Mouse (Mus musculus): ENCODE measurements around the gene Cpox. TPM values are rescaled to one million over a fixed set of nuclear protein-coding genes. Genes with fewer than 3 reads are reported as not detected.

Cpox gene
- total RNA-seq, 2 experiments from 2014 or later: 33.6 to 36.4 TPM

- DNase-seq: no peak
Observed at GRCm38 (mm10) chr16:58700816-58701424, 30.8 kb downstream of the Cpox start.

DNA sequence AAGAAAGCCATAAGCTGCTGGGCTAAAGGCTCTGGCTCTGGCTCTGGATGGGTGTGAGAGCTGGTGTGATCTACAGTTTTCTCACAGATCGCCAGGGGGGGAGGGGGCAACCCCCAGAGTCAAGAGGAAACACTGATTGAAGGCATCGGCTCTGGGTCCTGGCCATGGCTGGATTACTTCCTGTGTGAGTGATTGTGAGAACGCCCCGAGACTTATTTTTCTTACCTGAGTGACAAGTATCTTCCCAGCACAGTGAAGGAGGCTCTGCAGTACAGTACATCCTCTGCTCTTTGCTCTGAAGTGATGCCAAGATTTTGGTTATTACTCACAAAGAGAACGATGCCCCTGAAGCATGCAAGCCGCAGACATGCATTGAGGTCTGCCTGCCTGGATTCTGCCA is 31.7 kb downstream of the Cpox start:
- peak; percentile 24 for DNase-seq

- DNase-seq: no peak
Observed at GRCm38 (mm10) chr16:58702329-58702932, 32.3 kb downstream of the Cpox start.

DNA sequence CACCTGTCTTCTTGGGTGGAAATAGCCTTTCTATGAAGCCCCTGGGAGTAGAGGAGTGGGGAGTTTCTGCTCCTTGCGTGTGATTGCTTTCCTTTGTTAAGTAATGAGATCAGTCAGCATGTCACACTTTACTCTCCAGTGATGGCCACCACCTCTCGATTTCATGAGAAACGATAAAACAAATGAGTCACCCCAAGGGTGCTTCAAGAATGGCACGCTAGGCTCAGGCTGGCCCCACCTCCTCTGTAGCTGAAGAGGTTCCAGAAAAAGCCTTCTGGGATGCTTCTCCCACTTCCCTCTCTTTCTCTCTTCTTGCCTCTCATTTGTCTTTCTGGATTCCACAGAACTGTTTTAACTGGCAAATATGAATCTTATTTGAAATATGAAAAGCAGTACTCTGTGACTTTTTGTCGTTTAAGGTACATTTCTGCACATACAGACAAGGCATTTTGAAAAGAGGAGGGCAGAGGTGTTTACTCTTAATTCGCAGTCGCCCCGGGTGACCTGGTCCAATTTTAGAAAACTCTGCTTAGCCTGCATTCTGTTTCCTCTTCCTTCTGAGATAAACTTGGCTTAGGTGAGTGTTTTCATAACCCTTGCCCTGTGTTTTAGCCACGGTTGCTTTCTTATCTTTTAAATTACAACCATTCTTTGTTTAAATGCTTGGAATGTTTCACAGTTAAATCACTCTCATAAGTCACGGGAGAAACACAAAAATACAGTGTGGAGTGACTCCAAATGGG is 33.5 kb downstream of the Cpox start:
- no peak for DNase-seq

- DNase-seq: no peak
Observed at GRCm38 (mm10) chr16:58704999-58705398, 34.9 kb downstream of the Cpox start.

DNA sequence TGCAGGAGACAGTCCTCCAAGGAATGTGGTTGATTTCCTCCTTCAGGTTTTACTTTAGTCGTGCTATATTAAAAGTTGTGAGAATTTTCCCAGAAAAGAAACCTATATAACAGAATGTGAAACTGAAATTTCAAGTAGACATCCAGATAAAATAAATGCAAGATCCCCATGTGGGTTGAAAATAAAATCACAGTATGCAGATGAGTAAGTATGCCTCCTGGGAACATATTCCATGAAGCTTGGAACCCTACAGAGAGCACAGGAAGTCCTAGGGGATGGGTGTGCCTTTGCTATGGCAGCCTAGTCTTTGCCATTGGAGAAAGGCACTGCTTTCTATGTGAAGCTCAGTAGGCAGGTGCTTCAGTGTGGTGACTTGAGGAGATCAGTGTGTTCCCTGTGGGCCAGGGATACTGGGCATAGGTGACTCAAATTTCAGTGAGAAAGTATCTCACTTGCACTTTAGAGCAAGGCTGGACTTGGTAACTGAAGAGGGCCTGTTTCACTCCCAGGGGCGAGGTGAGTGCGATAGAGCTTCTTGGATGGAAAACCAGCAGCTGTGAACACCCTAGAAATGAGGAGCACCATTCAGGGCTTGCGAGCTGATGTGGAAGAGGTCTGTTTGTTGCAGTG is 37.3 kb downstream of the Cpox start:
- DNase-seq: no peak

- DNase-seq: no peak
Observed at GRCm38 (mm10) chr16:58708601-58709475, 38.7 kb downstream of the Cpox start.

GRCm38 (mm10) chr16:58709536-58709935 is 39.4 kb downstream of the Cpox start:
- no peak for DNase-seq

GRCm38 (mm10) chr16:58712221-58712620 is 42.1 kb downstream of the Cpox start:
- DNase-seq: no peak

- DNase-seq: no peak
Observed at GRCm38 (mm10) chr16:58713128-58713527, 43.0 kb downstream of the Cpox start.

DNA sequence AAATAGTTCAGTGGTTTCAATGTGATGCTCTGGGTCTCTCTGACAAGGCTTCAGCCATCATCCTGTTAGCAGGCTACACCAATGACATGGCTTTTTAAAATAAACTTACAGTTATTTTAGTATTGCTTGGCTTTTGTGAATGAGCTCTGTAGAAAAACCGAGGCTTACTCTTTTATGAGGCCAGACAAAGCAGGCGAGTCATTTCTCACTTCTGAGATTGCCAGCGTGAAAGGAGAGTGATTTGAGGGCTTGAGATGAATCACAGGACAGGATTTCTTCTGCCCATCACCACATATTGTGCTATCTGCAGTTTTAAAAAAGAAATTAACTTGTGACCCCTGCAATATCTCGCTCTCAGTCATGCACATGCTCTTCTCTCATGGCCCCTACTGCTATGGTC is 44.9 kb downstream of the Cpox start:
- no peak for DNase-seq

DNA sequence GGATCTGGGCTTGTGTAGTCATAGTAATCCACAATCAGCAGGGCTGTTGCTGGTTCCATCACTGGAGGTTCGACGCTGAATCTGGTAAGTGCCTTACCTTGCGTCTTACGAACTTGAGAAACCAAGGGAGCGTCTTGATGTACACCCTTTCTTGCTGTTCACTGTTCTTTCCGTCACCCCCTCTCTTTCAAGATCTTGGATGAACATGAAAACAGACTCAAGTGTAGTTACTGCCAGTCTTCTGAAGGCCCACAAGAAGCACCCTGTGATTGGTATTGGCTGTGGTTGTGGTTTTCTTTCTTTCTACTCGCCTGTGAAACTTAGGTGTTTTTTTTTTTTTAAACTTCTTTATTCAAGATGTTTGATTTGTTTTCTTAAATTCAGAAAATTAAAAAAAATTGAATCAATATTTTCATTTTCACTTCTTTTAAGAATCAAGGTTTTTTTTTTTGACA is 48.6 kb downstream of the Cpox start, which contains the start of gene Gpr15:
TSS of gene Gpr15 (minus strand) at position 405 of the 455 bp plus-strand sequence.
- no peak for DNase-seq

DNA sequence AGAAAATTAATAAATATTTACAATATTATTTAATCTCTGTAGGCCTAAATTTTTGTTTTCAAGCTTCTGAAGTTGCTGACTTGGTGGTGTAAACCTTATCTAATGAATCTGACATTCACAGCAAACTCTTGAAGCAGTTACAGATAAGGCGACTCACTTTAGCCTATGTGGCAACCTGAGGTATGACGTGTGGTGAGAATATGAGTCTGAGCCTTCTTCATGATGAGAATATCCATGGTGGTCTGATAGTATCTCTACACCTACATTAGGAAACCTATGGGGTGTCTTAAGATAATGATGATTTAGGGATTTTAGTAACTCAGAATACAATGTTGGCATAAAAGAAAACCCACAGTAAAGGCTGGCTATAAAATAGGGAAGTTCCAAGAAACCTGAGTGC is 52.2 kb downstream of the Cpox start:
- DNase-seq: no peak

DNA sequence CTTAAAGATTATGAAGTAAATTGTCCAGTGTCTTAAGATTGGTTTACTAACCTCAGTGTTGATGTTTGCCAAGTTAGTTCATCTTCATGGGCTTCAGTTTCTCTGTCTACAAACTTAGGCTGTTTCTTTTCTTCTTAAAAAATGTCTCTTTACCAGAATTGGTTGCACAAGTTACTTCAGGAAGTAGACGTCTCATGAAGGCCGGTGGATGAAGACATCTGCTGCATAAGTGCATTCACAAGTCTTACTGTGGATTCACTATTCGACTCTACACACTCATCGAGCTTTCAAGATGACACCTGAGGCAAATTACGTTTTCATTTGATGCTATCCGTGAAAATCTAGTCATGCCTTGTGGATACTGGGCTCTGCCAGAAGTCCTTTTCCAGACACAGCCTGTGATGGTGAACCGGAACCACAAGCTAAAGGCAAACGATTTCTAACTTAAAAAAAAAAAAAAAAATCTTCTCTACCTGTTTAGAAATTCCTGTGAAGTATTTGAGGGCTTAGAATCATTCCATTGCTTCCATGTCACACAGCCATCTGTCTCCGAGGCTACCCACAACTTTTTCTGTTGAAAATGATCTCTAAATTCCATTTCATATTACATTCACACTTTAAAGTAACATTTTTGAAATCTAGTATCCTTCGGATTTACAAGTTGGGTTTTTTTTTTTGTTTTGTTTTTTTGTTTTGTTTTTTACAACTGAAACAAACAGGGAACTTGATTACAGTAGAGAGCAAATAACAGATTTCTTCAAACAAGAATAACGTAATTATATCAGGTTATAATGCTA is 56.8 kb downstream of the Cpox start:
- no peak for DNase-seq

GRCm38 (mm10) chr16:58727477-58728131 is 57.5 kb downstream of the Cpox start, which contains the start of gene Cldnd1:
Gene Cldnd1, plus strand, starts transcription at chr16:58727910.
- DNase-seq: peak; percentile 96

- DNase-seq: no peak
Observed at GRCm38 (mm10) chr16:58728176-58728671, 58.1 kb downstream of the Cpox start.

GRCm38 (mm10) chr16:58738205-58738604 is 68.1 kb downstream of the Cpox start:
- no peak for DNase-seq

- DNase-seq: no peak
Observed at GRCm38 (mm10) chr16:58738800-58739199, 68.7 kb downstream of the Cpox start.

GRCm38 (mm10) chr16:58740751-58741150 is 70.7 kb downstream of the Cpox start:
- no peak for DNase-seq

DNA sequence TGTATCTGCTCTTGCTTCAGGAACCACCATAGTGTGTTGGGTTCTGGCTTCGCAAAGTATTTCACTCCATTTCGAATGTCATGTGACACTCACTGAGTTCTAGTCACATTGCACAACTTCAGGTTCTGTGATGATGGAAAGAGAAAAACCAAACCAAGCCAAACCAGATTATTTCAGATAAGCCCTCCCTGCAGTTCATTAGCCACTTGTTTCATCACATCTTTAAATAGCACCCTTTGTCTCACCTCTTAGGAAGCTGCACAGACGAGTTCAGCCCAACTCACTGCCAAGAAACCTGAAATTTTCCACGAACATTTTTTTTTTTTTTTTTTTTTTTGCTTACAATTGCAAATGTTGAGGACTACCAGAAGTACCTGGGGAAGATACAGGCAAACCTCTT is 76.6 kb downstream of the Cpox start:
- DNase-seq: no peak

Measured in adrenal gland, postnatal 10 days (tissue).